Mouse (Mus musculus): ENCODE data around the gene Stk32b.

DNA sequence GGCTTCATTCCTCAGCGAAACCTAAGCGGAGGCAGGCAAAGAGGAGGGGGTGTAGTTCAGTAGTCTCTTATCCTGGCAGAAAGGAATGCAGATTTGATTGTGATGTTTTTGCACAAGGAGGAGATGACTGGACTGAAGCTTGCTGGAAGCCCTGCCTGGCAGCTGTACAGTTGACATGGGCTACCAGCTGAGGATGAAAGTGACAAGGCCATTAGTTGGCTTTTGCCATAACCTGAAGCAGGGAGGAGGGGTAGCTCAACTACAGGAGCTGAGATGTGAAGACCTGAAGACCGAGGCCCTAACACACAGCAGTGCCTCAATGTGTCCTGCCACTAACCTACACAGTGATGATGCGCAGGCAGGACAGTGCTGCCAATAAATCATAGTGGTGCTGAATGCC is 118.7 kb downstream of the Stk32b start:
- TF ChIP-seq CTCF (IDR thresholded peaks at IDR 0.05; ENCODE audit: low read depth) (no peak), EP300 (optimal IDR thresholded peaks at IDR 0.05) (no peak)
